Mouse (Mus musculus): Measurements from ENCODE around the gene Pomgnt1.

- TF ChIP-seq CTCF (IDR thresholded peaks at IDR 0.05; ENCODE audit: low read depth, low read length) (no peak), EP300 (IDR thresholded peaks at IDR 0.05; ENCODE audit: insufficient read depth, low read depth, low read length) (no peak), POLR2A (IDR thresholded peaks at IDR 0.05; ENCODE audit: insufficient read depth, low read length) (no peak)
Observed at GRCm38 (mm10) chr4:116151238-116151637, 27.6 kb downstream of the Pomgnt1 start, which contains the start of gene Lurap1.
